Mouse (Mus musculus) midbrain, embryonic 10.5 days (tissue): ENCODE results near the gene Stn1. TPM values are rescaled to one million over a fixed set of nuclear protein-coding genes. Genes with fewer than 3 reads are reported as not detected.
A peak's percentile ranks its signal among the peaks of the same experiment; 100 is the strongest.

ENCODE experiments used
- DNase-seq: peaks from one replicate; pipeline ENCODE4 v3.0.0-alpha.2; 2017; ENCODE audit warnings: low spot score
- H3K27ac ChIP-seq: fragments of 300-500 bp; sonication (generic); replicated peaks from 2 replicates; pipeline ENCODE4 v1.5.1; 2016; ENCODE audit warnings: mild to moderate bottlenecking
- H3K27me3 ChIP-seq: fragments of 300-500 bp; sonication (generic); 2 replicates; pipeline ENCODE4 v1.6.1; 2016; ENCODE audit warnings: low read depth, mild to moderate bottlenecking; ENCODE audit not compliant: poor library complexity, severe bottlenecking
- H3K36me3 ChIP-seq: fragments of 300-500 bp; sonication (generic); 2 replicates; pipeline ENCODE4 v1.6.1; 2016; ENCODE audit warnings: mild to moderate bottlenecking, moderate library complexity
- H3K4me1 ChIP-seq: fragments of 300-500 bp; sonication (generic); 2 replicates; pipeline ENCODE4 v1.6.1; 2016
- H3K4me3 ChIP-seq: fragments of 300-500 bp; sonication (generic); 2 replicates; pipeline ENCODE4 v1.5.1; 2016; ENCODE audit warnings: mild to moderate bottlenecking, moderate library complexity
- H3K9me3 ChIP-seq: fragments of 300-500 bp; sonication (generic); replicated peaks from 2 replicates; pipeline ENCODE4 v1.6.1; 2016; ENCODE audit warnings: mild to moderate bottlenecking
- WGBS: fragments of 180-500 bp; shearing (Covaris S2); methylation state at CpG from one replicate; pipeline ENCODE4 v1.1.7; 2016; 5-methylcytosine and 5-hydroxymethylcytosine counted together
- polyA plus RNA-seq: library from polyadenylated mRNA; unstranded; fragments of >200 nt; fragmentation: Nextera tagmentation; extraction: Ambion mirVana; gene quantifications from 2 replicates; pipeline ENCODE4 v1.2.1, GENCODE M21; 2016

The Stn1 gene
- polyA plus RNA-seq, 1 experiment from 2014 or later = 63.4 TPM

DNA sequence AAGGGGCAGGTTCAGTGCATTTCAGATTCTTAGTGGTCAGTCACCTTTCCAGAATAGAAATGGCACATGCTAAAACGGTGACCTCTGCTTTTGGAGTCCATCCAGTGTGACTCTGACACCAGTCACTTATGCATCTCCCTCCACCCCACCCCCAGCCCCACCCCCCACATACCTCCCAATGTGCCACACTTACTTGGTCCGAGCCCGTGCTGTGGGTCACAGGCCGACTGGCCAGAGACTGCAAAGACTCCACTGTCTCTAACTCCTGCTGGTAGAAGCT lies 23.7 kb downstream of the Stn1 start:
- Histone ChIP-seq H3K27me3 (no peaks in the 10 kb centered on the region), H3K4me3 (no peak overlapping the region), H3K36me3 (peaks cover 70% of the 10 kb centered on the region), H3K27ac (no peak overlapping the region), H3K9me3 (no peaks in the 10 kb centered on the region), H3K4me1 (peaks cover 28% of the 10 kb centered on the region)
- 81% methylated on average over 4 of the region's 4 CpGs for WGBS
- DNase-seq = no peak

DNA sequence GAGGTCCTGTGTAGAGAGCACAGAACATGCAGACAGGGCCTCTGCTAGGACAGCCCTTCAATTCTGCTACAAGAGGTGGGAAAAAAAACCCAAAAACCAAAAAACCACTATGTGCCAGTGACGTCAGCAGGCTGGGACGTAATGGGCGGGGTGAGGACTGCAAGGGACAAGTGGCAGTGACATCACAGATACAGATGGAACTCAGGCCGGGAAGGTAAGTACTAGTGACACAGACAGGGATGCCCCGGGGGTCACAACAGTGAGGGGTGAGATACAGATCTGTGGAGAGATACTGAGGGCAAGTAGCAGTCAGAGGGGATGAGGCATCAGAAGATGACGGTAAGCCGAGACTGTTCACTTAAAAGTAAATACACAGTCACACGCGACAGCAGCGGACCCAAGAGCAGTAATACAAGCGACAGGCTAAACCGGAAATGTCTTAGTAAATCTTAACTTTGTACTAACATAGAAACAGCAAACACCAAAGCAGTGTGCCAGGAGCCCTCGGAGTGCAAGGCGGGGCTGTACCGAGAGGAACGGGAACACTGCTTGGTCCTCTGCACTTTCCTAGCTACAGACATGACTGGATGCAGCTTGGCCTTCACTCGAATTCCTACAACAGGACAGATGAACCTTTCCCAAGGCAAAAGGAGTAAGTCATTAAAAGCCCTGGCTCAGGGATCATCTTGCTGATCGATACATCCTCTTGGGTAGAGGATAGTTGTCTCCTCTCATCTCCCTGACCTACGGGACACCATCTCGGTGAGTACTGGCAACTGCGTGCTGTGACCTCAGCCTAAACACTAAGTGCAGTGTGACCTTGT lies 24.3 kb downstream of the Stn1 start:
- Histone ChIP-seq H3K27me3 (no peaks in the 10 kb centered on the region), H3K36me3 (peaks cover 68% of the 10 kb centered on the region)

DNA sequence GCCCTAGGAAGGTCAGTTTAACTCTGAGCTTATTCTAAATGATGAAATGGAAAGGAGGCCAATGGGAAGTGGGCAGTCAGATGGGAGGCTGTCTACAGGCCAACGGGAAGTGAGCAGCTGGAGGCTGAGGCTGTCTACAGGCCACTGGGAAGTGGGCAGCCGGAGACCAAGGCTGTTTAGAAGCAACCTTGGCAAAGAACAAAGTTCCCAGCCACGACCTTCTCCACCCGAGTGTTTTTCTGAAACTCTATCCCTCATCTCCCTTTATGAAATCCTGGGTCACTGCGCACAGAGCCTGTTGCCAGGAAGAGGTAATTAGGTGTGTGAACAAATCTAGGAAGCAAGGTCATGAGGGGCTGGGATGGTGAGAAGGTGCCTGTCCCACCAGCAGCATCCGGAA lies 25.3 kb downstream of the Stn1 start:
- H3K36me3 ChIP-seq = peaks cover 60% of the 10 kb centered on the region
- no peaks in the 10 kb centered on the region for H3K9me3 ChIP-seq
- H3K27me3 ChIP-seq = no peaks in the 10 kb centered on the region
- 80% methylated on average over 6 of the region's 6 CpGs for WGBS
- DNase-seq = no peak
- no peak overlapping the region for H3K27ac ChIP-seq
- no peak overlapping the region for H3K4me3 ChIP-seq
- peaks cover 31% of the 10 kb centered on the region for H3K4me1 ChIP-seq

More for the DNA sequence above, 24.3 kb downstream of the Stn1 start:
- no peak for DNase-seq
- 91% methylated on average over 21 of the region's 21 CpGs for WGBS
- Histone ChIP-seq H3K4me1 (peaks cover 28% of the 10 kb centered on the region), H3K4me3 (no peak overlapping the region), H3K9me3 (no peaks in the 10 kb centered on the region), H3K27ac (no peak overlapping the region)

DNA sequence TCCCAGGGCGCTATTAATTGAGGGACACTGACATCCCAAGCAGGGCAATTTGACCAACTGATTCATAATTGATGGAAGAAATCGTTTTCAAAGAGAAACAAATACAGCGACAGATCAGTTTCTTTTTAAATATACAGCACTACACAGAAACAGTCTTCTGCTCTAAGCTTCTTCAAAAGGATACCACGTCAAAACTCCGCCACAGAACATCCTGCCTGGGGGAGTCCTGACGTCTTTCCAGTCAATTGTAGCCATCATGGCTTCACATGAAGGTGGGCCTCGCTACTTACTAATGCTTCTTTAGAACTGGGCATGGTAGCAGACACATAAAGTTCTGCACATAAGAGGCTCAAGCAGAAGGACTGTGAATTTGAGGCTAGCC lies 26.0 kb downstream of the Stn1 start:
- no peaks in the 10 kb centered on the region for H3K9me3 ChIP-seq
- H3K36me3 ChIP-seq = peaks cover 54% of the 10 kb centered on the region
- peak overlapping the region; percentile 69 for H3K27ac ChIP-seq
- peaks cover 31% of the 10 kb centered on the region for H3K4me1 ChIP-seq
- H3K27me3 ChIP-seq = no peaks in the 10 kb centered on the region
- 81% methylated on average over 7 of the region's 7 CpGs for WGBS
- H3K4me3 ChIP-seq = no peak overlapping the region
- no peak for DNase-seq

DNA sequence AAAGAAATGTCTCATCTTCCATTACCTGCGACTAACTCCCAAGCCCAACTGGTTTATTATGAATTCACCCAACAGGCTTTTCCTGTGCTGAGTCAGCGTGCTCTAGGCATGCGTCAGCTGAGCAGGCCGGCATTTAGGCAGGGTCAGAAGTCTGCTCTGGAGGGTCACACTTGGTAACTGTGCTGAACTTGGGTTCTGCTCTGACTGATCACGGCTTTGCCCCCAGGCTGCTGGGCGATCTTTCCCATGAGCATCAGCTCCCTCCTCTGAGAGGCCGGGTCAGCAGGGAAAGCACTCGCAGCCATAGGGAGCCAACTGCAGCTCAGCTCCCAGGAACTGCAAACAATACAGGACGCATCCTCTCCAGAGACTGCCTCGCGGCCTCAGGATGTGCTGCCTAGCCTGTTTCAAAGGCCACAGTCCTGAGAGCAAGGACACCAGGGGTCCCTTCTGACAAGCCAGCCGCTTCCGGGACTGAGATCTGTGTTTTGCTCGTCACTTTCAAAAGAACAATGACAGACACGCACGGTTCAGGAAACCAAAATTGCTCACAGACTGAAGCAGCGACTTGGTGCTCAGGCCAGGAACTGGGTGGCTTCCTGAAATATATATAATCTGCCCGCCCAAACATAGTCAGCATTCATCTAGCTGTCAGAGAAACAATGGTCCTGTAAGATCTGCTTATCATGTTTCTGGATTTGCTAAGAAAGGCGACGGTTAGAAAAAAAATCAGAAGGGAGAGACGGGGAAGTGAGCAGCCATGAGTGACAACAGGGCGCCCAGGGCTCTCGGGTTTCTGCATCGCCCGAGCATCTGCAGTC lies 26.6 kb downstream of the Stn1 start:
- H3K4me3 ChIP-seq = peak overlapping the region; percentile 2; the same call in 1 of the 2 replicates
- peaks cover 31% of the 10 kb centered on the region for H3K4me1 ChIP-seq
- peak; percentile 39 for DNase-seq
- peaks cover 51% of the 10 kb centered on the region for H3K36me3 ChIP-seq
- H3K27me3 ChIP-seq = no peaks in the 10 kb centered on the region
- H3K27ac ChIP-seq = peak overlapping the region; percentile 69
- 38% methylated on average over 25 of the region's 25 CpGs for whole genome bisulfite sequencing
- no peaks in the 10 kb centered on the region for H3K9me3 ChIP-seq

DNA sequence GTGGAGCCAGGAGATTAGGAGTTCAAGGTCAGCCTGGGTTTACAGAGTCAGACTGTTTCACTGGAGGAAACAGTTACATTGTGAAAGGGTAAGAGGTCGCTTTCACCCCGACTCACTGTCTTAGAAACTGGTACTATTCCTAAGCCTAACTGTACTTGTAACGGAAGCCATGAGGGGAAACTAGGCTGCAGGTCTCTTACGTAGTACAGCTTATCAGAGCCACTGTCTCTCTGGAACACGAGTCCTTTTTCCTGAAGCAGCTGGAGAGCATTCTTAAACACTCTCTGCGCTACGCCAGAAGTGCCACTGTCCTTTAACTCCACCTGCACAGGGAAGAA lies 27.2 kb downstream of the Stn1 start:
- no peaks in the 10 kb centered on the region for H3K27me3 ChIP-seq
- H3K27ac ChIP-seq = peak overlapping the region; percentile 69
- no peak for DNase-seq
- no peaks in the 10 kb centered on the region for H3K9me3 ChIP-seq
- no peak overlapping the region for H3K4me3 ChIP-seq
- peaks cover 51% of the 10 kb centered on the region for H3K36me3 ChIP-seq
- WGBS = 89% methylated on average over 7 of the region's 7 CpGs
- peaks cover 31% of the 10 kb centered on the region for H3K4me1 ChIP-seq

DNA sequence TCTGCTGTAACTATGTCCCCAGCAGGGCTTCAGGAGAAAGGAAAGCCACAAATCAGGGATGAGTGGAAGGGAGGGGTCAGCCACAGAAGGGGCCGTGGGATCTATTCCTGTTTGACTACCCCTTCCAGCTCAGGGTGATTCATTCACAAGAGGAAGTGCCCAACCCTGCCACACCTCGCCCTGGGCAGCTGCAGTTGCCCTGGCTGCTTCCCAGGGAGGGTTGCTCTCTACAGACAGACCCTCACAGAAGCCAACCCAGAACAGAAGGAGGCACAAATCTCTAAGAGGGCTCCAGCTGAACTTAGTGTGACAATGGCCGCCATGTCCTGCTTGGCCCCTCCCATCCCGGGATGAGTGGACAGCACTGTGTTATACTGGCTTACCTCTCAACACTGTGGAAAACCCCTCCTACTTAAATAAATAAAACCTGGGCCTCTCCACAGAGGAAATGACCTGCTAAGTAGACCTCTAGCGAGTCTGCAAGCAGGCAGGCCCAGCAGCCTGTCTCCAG lies 28.5 kb downstream of the Stn1 start:
- H3K4me1 ChIP-seq = peaks cover 31% of the 10 kb centered on the region
- H3K4me3 ChIP-seq = no peak overlapping the region
- H3K27me3 ChIP-seq = no peaks in the 10 kb centered on the region
- H3K9me3 ChIP-seq = no peaks in the 10 kb centered on the region
- no peak for DNase-seq
- 0 out of 2 replicates have a peak overlapping the region, but pooled peaks have one; percentile 35 for H3K27ac ChIP-seq
- WGBS = 79% methylated on average over 5 of the region's 5 CpGs
- H3K36me3 ChIP-seq = peaks cover 40% of the 10 kb centered on the region

DNA sequence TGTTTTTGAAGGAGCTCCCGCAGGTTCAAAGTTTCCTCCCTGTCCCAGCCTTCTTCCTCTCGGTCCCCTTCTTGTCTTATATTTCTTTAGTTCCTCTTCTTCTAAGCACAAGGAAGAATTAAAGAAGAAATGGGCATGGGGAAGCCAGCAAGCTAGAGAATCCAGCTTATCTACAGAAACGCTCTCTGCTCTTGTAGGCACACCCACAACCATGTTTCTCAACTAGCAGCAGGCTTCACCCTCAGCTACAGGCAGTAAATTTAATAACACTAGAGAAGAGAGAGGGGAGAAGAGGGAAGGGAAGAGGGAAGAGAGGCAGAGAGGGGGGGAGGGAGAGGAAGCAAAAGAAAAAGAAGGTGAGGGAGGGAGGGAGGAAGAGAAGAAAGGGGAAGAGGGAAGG lies 29.1 kb downstream of the Stn1 start:
- no peak for DNase-seq
- no peak overlapping the region for H3K4me3 ChIP-seq
- 84% methylated on average over 3 of the region's 3 CpGs for WGBS
- no peaks in the 10 kb centered on the region for H3K9me3 ChIP-seq
- peak overlapping the region; percentile 33; the same call in 1 of the 2 replicates for H3K27ac ChIP-seq
- H3K27me3 ChIP-seq = no peaks in the 10 kb centered on the region
- peaks cover 31% of the 10 kb centered on the region for H3K4me1 ChIP-seq
- peaks cover 34% of the 10 kb centered on the region for H3K36me3 ChIP-seq

DNA sequence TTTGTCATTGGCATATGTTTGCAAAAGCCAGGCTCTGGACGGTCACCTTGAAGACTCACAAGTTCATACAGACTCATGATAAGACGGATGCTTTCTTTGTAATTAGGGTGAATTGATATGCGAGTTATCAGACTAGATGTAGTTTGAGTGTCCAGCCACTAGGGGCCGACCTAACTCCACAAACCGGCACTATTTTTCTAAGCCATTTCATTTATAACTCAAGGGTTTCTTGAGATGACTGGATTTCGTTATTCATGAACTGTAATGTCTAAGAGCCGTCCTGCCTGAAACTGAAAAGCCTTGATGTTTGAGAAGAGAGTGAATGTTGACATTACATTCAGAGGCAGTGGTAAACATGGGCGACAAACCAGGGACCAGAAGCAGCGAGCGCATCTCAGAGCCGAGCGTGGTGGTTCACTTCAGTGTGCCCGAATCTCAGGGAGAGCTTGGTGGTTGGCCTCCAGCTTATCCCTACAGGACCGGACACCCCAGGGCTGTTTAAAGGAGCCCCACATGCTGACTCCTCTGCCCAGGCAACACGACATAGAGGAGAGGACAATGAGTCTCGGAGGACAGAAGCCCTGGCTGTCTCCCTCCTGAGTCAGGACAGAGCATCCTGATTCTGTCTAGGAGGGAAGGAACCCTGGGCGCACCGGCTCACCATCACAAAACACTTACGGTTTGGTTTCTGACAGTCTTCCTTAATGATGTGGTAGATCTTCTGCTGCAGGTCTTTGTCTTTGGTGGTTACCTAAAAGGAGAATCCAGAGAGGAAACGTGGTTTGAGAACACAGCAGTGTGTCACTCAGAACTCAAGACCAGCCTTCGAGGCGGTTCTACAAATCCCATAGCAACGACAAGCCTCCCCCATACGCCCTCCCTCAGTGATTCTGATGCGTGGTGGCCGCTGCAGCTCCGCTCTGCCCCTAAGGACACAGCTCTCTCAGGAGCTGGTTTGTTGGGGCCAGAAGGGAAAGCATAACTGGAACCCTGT lies 29.9 kb downstream of the Stn1 start:
- Histone ChIP-seq H3K4me3 (no peak overlapping the region), H3K27me3 (no peaks in the 10 kb centered on the region), H3K36me3 (peaks cover 35% of the 10 kb centered on the region), H3K27ac (peak overlapping the region; percentile 33; the same call in 1 of the 2 replicates), H3K4me1 (peaks cover 31% of the 10 kb centered on the region), H3K9me3 (no peaks in the 10 kb centered on the region)
- peak; percentile 44 for DNase-seq
- WGBS = 63% methylated on average over 27 of the region's 27 CpGs

DNA sequence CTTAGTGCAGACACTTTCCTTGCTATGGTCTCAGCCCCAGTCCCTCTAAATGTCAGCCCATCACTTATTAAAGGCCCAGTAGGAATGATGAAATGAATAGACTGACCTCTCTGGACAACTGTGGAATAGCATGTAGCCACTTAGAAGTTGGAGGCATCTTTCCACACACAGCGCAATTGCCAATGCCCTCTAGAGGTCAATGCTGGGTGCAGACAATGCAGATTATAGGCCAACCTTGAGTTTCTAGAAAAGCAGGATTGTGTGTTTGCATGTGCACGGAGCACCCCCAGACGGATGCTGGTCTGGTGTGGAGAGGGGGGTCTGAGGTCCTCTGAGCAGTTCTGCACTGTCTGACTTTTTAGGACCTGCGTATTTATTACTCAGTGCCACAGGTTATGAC lies 33.7 kb downstream of the Stn1 start:
- 72% methylated on average over 4 of the region's 4 CpGs for WGBS
- Histone ChIP-seq H3K36me3 (peaks cover 26% of the 10 kb centered on the region), H3K27ac (no peak overlapping the region), H3K27me3 (no peaks in the 10 kb centered on the region), H3K9me3 (no peaks in the 10 kb centered on the region), H3K4me3 (no peak overlapping the region), H3K4me1 (peaks cover 4% of the 10 kb centered on the region)
- peak; percentile 37 for DNase-seq

DNA sequence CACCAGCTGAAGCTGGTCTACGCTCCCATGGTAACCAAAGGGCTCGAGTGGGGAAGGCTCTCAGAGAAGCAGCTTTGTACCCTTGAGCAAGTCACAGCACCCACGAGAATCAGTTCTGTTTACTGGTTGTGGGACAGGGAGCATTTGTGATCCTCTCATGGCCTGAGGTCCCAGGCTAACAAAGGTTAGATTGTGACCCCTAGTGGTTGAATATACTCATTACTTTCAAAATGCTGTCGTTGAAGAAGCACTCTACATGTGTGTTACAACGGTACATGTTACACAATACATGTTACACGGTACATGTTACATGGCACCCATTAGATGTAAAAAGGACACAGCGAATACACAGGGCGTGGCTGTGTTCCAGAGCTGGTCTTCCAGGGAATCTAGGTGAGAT lies 34.7 kb downstream of the Stn1 start:
- Histone ChIP-seq H3K27me3 (no peaks in the 10 kb centered on the region), H3K4me3 (no peak overlapping the region), H3K36me3 (peaks cover 25% of the 10 kb centered on the region), H3K27ac (no peak overlapping the region), H3K9me3 (no peaks in the 10 kb centered on the region), H3K4me1 (0 out of 2 replicates have a peak, but pooled peaks cover 2% of the 10 kb centered on the region)
- 78% methylated on average over 8 of the region's 8 CpGs for WGBS
- DNase-seq = no peak

DNA sequence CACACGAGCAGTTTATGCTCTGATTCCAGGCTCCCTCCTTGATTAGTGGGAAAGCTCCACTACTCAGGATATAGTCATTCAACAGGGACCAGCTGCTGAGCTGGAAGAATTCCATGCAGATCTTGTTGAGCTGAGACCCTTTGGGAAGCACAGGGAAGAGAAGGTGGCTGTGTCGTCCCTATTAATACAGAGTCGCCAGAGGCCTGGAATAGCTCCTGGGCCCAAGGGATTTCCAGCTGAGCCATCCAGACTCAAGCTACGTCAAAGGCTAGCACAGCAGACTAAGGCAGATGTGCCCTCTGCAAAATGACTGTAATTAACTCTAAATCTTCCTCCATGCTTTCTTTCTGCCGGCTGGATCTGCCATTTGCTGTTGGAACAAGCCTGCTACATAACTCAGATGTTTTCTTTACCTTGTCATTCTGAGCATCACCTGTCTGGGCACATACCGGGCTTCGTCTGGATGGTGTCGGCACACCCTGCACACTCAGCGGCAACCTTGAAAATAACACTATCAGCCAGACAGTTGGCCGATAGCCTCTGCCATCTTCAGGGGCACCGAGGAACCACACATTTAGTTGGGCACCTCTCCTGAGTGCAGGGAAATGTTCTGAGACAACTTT lies 36.8 kb downstream of the Stn1 start:
- peaks cover 20% of the 10 kb centered on the region for H3K36me3 ChIP-seq
- H3K4me3 ChIP-seq = no peak overlapping the region
- H3K27ac ChIP-seq = no peak overlapping the region
- no peaks in the 10 kb centered on the region for H3K27me3 ChIP-seq
- WGBS = 86% methylated on average over 11 of the region's 11 CpGs
- 0 out of 2 replicates have a peak, but pooled peaks cover 3% of the 10 kb centered on the region for H3K4me1 ChIP-seq
- H3K9me3 ChIP-seq = no peaks in the 10 kb centered on the region
- no peak for DNase-seq
